Mouse (Mus musculus): ENCODE measurements around the gene Runx3. TPM values are rescaled to one million over a fixed set of nuclear protein-coding genes. Genes with fewer than 3 reads are reported as not detected.

The Runx3 gene
- polyA plus RNA-seq, 2 experiments, result 6.3 to 11.1 TPM

DNA sequence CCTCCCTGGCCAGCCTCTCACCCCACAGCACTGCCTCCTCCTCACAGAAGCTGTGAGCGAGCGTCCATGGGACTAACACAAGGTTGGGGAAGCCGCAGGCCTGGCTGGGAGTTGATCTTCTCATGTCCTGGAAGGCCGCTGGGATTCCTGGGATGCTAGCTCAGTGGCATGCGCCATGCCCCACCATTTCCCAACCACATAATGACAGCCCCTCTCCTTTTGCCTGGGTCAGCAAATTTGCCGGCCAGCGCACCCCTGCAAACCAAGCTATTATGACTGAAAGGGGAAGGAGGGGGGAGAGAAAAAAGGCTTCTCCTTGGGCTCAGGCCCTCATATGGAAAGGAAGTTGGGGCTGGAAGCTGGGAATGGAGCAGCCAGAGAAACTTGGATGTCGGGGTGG, 6.8 kb upstream of the Runx3 start:
- H3K27ac ChIP-seq (replicated peaks; ENCODE audit: low read depth, low read length), result no peak overlapping the region
- H3K36me3 ChIP-seq (ENCODE audit: control insufficient read depth, insufficient read depth, low read length), result no peaks in the 10 kb centered on the region
- TF ChIP-seq POLR2A (IDR thresholded peaks at IDR 0.05; ENCODE audit: borderline replicate concordance, extremely low read depth, insufficient read depth, insufficient read length), result no peak
- no peaks in the 10 kb centered on the region for H3K27me3 ChIP-seq (ENCODE audit: control insufficient read depth, insufficient read depth, low read length)
- no peaks in the 10 kb centered on the region for H3K4me1 ChIP-seq (ENCODE audit: control insufficient read depth, insufficient read depth, low read length)
- DNase-seq (ENCODE audit: low spot score) (no peak), ATAC-seq (ENCODE audit: low FRiP score, low read depth) (no peak)
- no peak overlapping the region for H3K9ac ChIP-seq (ENCODE audit: low read depth, low read length, severe bottlenecking)
- WGBS, result 77% methylated on average over 8 of the region's 8 CpGs
- H3K9me3 ChIP-seq (ENCODE audit: control insufficient read depth, low read length), result peaks cover 12% of the 10 kb centered on the region
- H3K4me3 ChIP-seq (replicated peaks; ENCODE audit: low read length), result no peak overlapping the region
- H3K4me2 ChIP-seq (replicated peaks; ENCODE audit: low read depth, low read length, severe bottlenecking), result no peak overlapping the region

- Histone ChIP-seq H3K36me3 (ENCODE audit: control insufficient read depth, insufficient read depth, low read length) (no peaks in the 10 kb centered on the region), H3K27ac (replicated peaks; ENCODE audit: low read depth, low read length) (no peak overlapping the region), H3K27me3 (ENCODE audit: control insufficient read depth, insufficient read depth, low read length) (no peaks in the 10 kb centered on the region), H3K4me2 (replicated peaks; ENCODE audit: low read depth, low read length, severe bottlenecking) (no peak overlapping the region), H3K4me1 (ENCODE audit: control insufficient read depth, insufficient read depth, low read length) (no peaks in the 10 kb centered on the region), H3K9ac (ENCODE audit: low read depth, low read length, severe bottlenecking) (no peak overlapping the region), H3K9me3 (ENCODE audit: control insufficient read depth, low read length) (peaks cover 12% of the 10 kb centered on the region), H3K4me3 (replicated peaks; ENCODE audit: low read length) (no peak overlapping the region)
- no peak for TF ChIP-seq POLR2A (IDR thresholded peaks at IDR 0.05; ENCODE audit: borderline replicate concordance, extremely low read depth, insufficient read depth, insufficient read length)
- no peak for ATAC-seq (ENCODE audit: low FRiP score, low read depth)
- WGBS, result 65% methylated on average over 10 of the region's 10 CpGs
- no peak for DNase-seq (ENCODE audit: low spot score)
These were observed 6.2 kb upstream of the Runx3 start for GRCm38 (mm10) chr4:135114301-135114700.

GRCm38 (mm10) chr4:135115426-135116170, 4.9 kb upstream of the Runx3 start:
- no peak overlapping the region for H3K4me2 ChIP-seq (replicated peaks; ENCODE audit: low read depth, low read length, severe bottlenecking)
- TF ChIP-seq POLR2A (IDR thresholded peaks at IDR 0.05; ENCODE audit: borderline replicate concordance, extremely low read depth, insufficient read depth, insufficient read length), result no peak
- H3K4me3 ChIP-seq (replicated peaks; ENCODE audit: low read length), result no peak overlapping the region
- DNase-seq (ENCODE audit: low spot score) (no peak), ATAC-seq (ENCODE audit: low FRiP score, low read depth) (no peak)
- H3K27me3 ChIP-seq (ENCODE audit: control insufficient read depth, insufficient read depth, low read length), result no peaks in the 10 kb centered on the region
- no peak overlapping the region for H3K9ac ChIP-seq (ENCODE audit: low read depth, low read length, severe bottlenecking)
- H3K4me1 ChIP-seq (ENCODE audit: control insufficient read depth, insufficient read depth, low read length), result peaks cover 4% of the 10 kb centered on the region; the same call in 1 of the 2 replicates
- no peak overlapping the region for H3K27ac ChIP-seq (replicated peaks; ENCODE audit: low read depth, low read length)
- H3K36me3 ChIP-seq (ENCODE audit: control insufficient read depth, insufficient read depth, low read length), result no peaks in the 10 kb centered on the region
- 50% methylated on average over 14 of the region's 14 CpGs for WGBS
- peaks cover 12% of the 10 kb centered on the region for H3K9me3 ChIP-seq (ENCODE audit: control insufficient read depth, low read length)

DNA sequence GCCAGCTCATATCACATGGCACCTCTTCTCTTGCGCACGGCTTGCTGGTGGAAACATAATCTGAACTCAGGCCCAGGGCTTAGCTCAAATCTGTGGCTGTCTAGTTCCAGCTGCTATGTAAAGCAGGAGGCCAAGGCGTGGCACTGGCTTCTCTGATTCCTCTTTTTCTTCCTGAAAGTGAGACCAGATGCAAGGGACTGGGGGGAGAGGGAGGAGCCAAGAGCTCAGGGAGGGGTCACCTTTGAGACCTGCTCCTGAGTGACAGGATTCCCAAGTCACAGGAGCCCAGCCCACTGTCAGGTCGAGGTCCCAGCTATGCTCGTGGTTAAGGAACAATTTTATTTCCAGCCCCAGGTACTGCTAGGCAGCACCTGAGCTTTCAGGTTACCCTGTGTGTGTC, 4.1 kb upstream of the Runx3 start:
- Histone ChIP-seq H3K9me3 (ENCODE audit: control insufficient read depth, low read length) (peaks cover 12% of the 10 kb centered on the region), H3K27ac (replicated peaks; ENCODE audit: low read depth, low read length) (no peak overlapping the region), H3K9ac (ENCODE audit: low read depth, low read length, severe bottlenecking) (no peak overlapping the region), H3K4me1 (ENCODE audit: control insufficient read depth, insufficient read depth, low read length) (peaks cover 4% of the 10 kb centered on the region; the same call in 1 of the 2 replicates), H3K4me2 (replicated peaks; ENCODE audit: low read depth, low read length, severe bottlenecking) (no peak overlapping the region), H3K27me3 (ENCODE audit: control insufficient read depth, insufficient read depth, low read length) (no peaks in the 10 kb centered on the region), H3K4me3 (replicated peaks; ENCODE audit: low read length) (no peak overlapping the region), H3K36me3 (ENCODE audit: control insufficient read depth, insufficient read depth, low read length) (no peaks in the 10 kb centered on the region)
- TF ChIP-seq POLR2A (IDR thresholded peaks at IDR 0.05; ENCODE audit: borderline replicate concordance, extremely low read depth, insufficient read depth, insufficient read length), result no peak
- DNase-seq (ENCODE audit: low spot score) (no peak), ATAC-seq (ENCODE audit: low FRiP score, low read depth) (no peak)
- WGBS, result 52% methylated on average over 5 of the region's 5 CpGs

DNA sequence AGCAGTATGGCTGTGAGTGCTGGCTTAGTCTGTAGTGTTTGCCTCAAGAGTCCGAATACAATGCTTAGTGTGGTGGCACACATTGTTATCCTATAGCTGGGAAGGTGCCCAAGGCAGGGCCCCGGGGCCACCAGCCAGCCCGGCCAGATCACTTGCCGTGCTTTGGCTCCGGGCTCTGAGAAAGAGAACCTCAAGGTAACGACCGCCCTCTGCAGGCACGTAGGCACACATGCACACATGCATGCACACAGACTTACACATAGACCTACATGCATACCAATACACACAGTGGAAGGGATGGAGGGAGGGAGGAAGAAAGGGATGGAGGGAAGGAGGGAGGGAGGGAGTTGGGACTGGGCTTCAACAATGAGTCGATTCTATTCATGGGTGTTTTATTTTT, 2.6 kb upstream of the Runx3 start:
- no peak for TF ChIP-seq POLR2A (IDR thresholded peaks at IDR 0.05; ENCODE audit: borderline replicate concordance, extremely low read depth, insufficient read depth, insufficient read length)
- Histone ChIP-seq H3K9ac (ENCODE audit: low read depth, low read length, severe bottlenecking) (no peak overlapping the region), H3K9me3 (ENCODE audit: control insufficient read depth, low read length) (no peaks in the 10 kb centered on the region), H3K27ac (replicated peaks; ENCODE audit: low read depth, low read length) (no peak overlapping the region), H3K36me3 (ENCODE audit: control insufficient read depth, insufficient read depth, low read length) (no peaks in the 10 kb centered on the region), H3K4me3 (replicated peaks; ENCODE audit: low read length) (no peak overlapping the region), H3K4me1 (ENCODE audit: control insufficient read depth, insufficient read depth, low read length) (peaks cover 4% of the 10 kb centered on the region; the same call in 1 of the 2 replicates), H3K27me3 (ENCODE audit: control insufficient read depth, insufficient read depth, low read length) (no peaks in the 10 kb centered on the region), H3K4me2 (replicated peaks; ENCODE audit: low read depth, low read length, severe bottlenecking) (no peak overlapping the region)
- WGBS, result 96% methylated on average over 9 of the region's 9 CpGs
- ATAC-seq (ENCODE audit: low FRiP score, low read depth) (no peak), DNase-seq (ENCODE audit: low spot score) (no peak)

All from limb, embryonic 14.5 days (tissue).